Mouse (Mus musculus) spleen, adult 2 months (tissue): ENCODE data around the gene Gimd1.

Source experiments
- CTCF ChIP-seq: fragments of 200-500 bp; IDR thresholded peaks from 2 replicates; pipeline ENCODE4 v1.5.1; 2011; ENCODE audit warnings: mild to moderate bottlenecking, inconsistent platforms; ENCODE audit not compliant: insufficient read depth, insufficient read length, insufficient replicate concordance; ENCODE audit errors: extremely low read depth
- POLR2A ChIP-seq: fragments of 200-500 bp; IDR thresholded peaks from 2 replicates; pipeline ENCODE4 v1.6.1; 2011; ENCODE audit warnings: low read depth, low read length, inconsistent platforms

DNA sequence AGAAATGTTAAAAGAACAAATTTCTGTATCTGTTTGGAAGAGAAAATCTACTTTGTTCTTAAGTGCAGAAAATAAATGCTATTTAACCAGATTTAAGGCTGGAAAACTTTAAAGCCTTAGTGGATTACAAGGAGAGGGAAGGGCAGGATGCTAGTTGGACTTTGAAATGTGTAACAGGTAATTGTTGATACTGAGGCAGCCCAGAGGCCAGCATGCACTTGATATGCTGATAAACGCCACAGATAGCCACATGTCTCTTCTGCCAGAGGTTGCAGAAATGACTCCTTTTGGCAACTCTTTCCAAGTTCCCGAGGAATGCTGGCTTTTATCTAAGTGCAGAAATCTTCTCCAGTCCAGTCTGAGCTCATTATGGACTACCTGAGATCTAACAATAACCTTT is 47.9 kb downstream of the Gimd1 start:
- TF ChIP-seq CTCF (no peak), POLR2A (no peak)
